ENCODE assay signal across 22 mouse cellular contexts in genomic region chr17:74300089-74300488, GRCm38 (mm10).
"Had no signal": no experiment of that assay in that cellular context is flagged by ENCODE, and none has a peak within 500 bp of the region (broad histone marks: within the 10 kb centered on the region; RNA-seq: fewer than 3 reads in every experiment).

No protein-coding gene starts in this region.

- H3K4me2 ChIP-seq: intestine, embryonic 15.5 days; limb, embryonic 12.5 days; limb, embryonic 15.5 days; liver, embryonic 11.5 days; lung, embryonic 15.5 days; midbrain, embryonic 12.5 days had no signal

- H3K4me3 ChIP-seq: intestine, embryonic 15.5 days; limb, embryonic 12.5 days; limb, embryonic 15.5 days; lung, embryonic 15.5 days; midbrain, embryonic 12.5 days; myocyte had no signal

- H3K9me3 ChIP-seq: intestine, embryonic 15.5 days; limb, embryonic 12.5 days; limb, embryonic 15.5 days; lung, embryonic 15.5 days; midbrain, embryonic 12.5 days had no signal

- ATAC-seq: intestine, embryonic 15.5 days; liver, postnatal 0 days; midbrain, embryonic 16.5 days had no signal

- H3K4me1 ChIP-seq: intestine, embryonic 15.5 days; limb, embryonic 12.5 days; limb, embryonic 15.5 days; midbrain, embryonic 12.5 days had no signal

- H3K9ac ChIP-seq: intestine, embryonic 15.5 days; limb, embryonic 12.5 days; limb, embryonic 15.5 days; liver, embryonic 14.5 days; liver, postnatal 0 days; lung, embryonic 15.5 days; midbrain, embryonic 12.5 days had no signal

- H3K27me3 ChIP-seq: intestine, embryonic 15.5 days; limb, embryonic 12.5 days; limb, embryonic 15.5 days; lung, embryonic 15.5 days; midbrain, embryonic 12.5 days had no signal

- DNase-seq: kidney, adult 18-20 months; kidney, adult 9 months; kidney, postnatal 14 days; kidney, postnatal 4 days; left cerebral cortex, postnatal 4 days; liver, postnatal 0 days; right cerebral cortex, adult 18-20 months; right cerebral cortex, postnatal 14 days; right cerebral cortex, postnatal 4 days; thymus, adult 2 months; thymus, postnatal 14 days had no signal

- H3K27ac ChIP-seq: intestine, embryonic 15.5 days; limb, embryonic 12.5 days; limb, embryonic 15.5 days; liver, embryonic 14.5 days; lung, embryonic 15.5 days; macrophage; midbrain, embryonic 12.5 days; stomach, postnatal 0 days had no signal
